Mouse (Mus musculus) T-helper 17 cell (primary cell): ENCODE data around the gene Hsf4.

Source experiments
- in situ Hi-C, 2 experiments: fragments of 300-600 bp; cut with MboI, MseI; formaldehyde crosslinking; loops; 1 replicate in 1 of 2; 2 replicates in 1 of 2; pipeline ENCODE4 v1.15.1; 2025; ENCODE audit warnings: high pct_unique_total_duplicates in 2 of 2

Gene Hsf4

GRCm38 (mm10) chr8:105258911-105259720 is 10.5 kb upstream of the Hsf4 start:
- in situ Hi-C loops = loop anchor here (5.0 to 10.0 kb wide), 3 partner anchors 134 to 1014 kb away; partner anchors contain the start of genes Cdh16 (in 1 of the 2) and Tk2 (in 1 of the 2)

GRCm38 (mm10) chr8:105259721-105260320 is 9.8 kb upstream of the Hsf4 start:
- in situ Hi-C loops = loop anchor here (5.0 to 10.0 kb wide), 3 partner anchors 135 to 1015 kb away; partner anchors contain the start of genes Cdh16 (in 1 of the 2) and Tk2 (in 1 of the 2)

- in situ Hi-C loops = no loop called here
These were observed 9.1 kb upstream of the Hsf4 start for GRCm38 (mm10) chr8:105260371-105261099.

GRCm38 (mm10) chr8:105261326-105261980 is 8.1 kb upstream of the Hsf4 start:
- in situ Hi-C loops = no loop called here

- in situ Hi-C loops = no loop called here
These were observed 6.2 kb upstream of the Hsf4 start for GRCm38 (mm10) chr8:105263244-105263912.

GRCm38 (mm10) chr8:105264024-105264982 is 5.3 kb upstream of the Hsf4 start, which contains the start of the genes Tradd and Fbxl8:
Gene Tradd, minus strand, starts transcription at chr8:105264609.
Gene Fbxl8, plus strand, starts transcription at chr8:105264648.
- in situ Hi-C loops = no loop called here

- in situ Hi-C loops = no loop called here
These were observed 4.5 kb upstream of the Hsf4 start for GRCm38 (mm10) chr8:105265128-105265527.

- in situ Hi-C loops = no loop called here
These were observed 2.8 kb upstream of the Hsf4 start for GRCm38 (mm10) chr8:105266775-105267174.

- in situ Hi-C loops = no loop called here
These were observed 1.1 kb upstream of the Hsf4 start for GRCm38 (mm10) chr8:105268342-105269074.

GRCm38 (mm10) chr8:105269075-105269458 is 534 bp upstream of the Hsf4 start:
- in situ Hi-C loops = no loop called here

GRCm38 (mm10) chr8:105270101-105270915 is 707 bp downstream of the Hsf4 start:
- in situ Hi-C loops = loop anchor here in 1 of 2 experiments (5.0 kb wide), 1 partner anchor 638 kb away; the partner anchor contains the start of gene Rrad

- in situ Hi-C loops = loop anchor here in 1 of 2 experiments (5.0 kb wide), 1 partner anchor 639 kb away; the partner anchor contains the start of gene Rrad
These were observed 1.2 kb downstream of the Hsf4 start for GRCm38 (mm10) chr8:105270916-105271186.

GRCm38 (mm10) chr8:105275387-105275786 is 5.8 kb downstream of the Hsf4 start:
- in situ Hi-C loops = no loop called here

GRCm38 (mm10) chr8:105275840-105276239 is 6.2 kb downstream of the Hsf4 start, which contains the start of gene Nol3:
Gene Nol3, plus strand, starts transcription at chr8:105276140.
- in situ Hi-C loops = no loop called here

GRCm38 (mm10) chr8:105276292-105277120 is 6.9 kb downstream of the Hsf4 start:
- in situ Hi-C loops = no loop called here

GRCm38 (mm10) chr8:105278911-105279334 is 9.3 kb downstream of the Hsf4 start:
- in situ Hi-C loops = no loop called here

GRCm38 (mm10) chr8:105280567-105280966 is 11.0 kb downstream of the Hsf4 start:
- in situ Hi-C loops = no loop called here
